Mouse (Mus musculus) ES-E14 (cell line): ENCODE measurements around the gene Hipk4. TPM values are rescaled to one million over a fixed set of nuclear protein-coding genes. Genes with fewer than 3 reads are reported as not detected.

ENCODE experiments used
- DNase-seq: peaks from one replicate; pipeline ENCODE4 v3.0.0-alpha.2; 2013; ENCODE audit warnings: low read depth, low spot score
- H3K27ac ChIP-seq: 2 replicates; pipeline ENCODE4 v1.5.1; 2012; ENCODE audit warnings: low read depth, mild to moderate bottlenecking, low read length, moderate library complexity, mixed read lengths; ENCODE audit not compliant: poor library complexity, insufficient read depth, severe bottlenecking
- H3K36me3 ChIP-seq: 2 replicates; pipeline ENCODE4 v1.6.1; 2012; ENCODE audit warnings: mild to moderate bottlenecking, low read length, moderate library complexity, mixed read lengths; ENCODE audit not compliant: control insufficient read depth, poor library complexity, insufficient read depth, severe bottlenecking
- H3K4me1 ChIP-seq, 2 experiments: fragments of 150-350 bp in 1 of 2; sonication (generic) in 1 of 2; 2 replicates each; pipeline ENCODE4 v1.6.1; 2012; ENCODE audit warnings: low read length in 2 of 2, mild to moderate bottlenecking in 1 of 2, mixed read lengths in 1 of 2; ENCODE audit not compliant: control insufficient read depth in 2 of 2, insufficient read depth in 2 of 2, poor library complexity in 1 of 2
- H3K4me3 ChIP-seq, 2 experiments: fragments of 150-350 bp in 1 of 2; sonication (generic) in 1 of 2; 2 replicates each; pipeline ENCODE4 v1.5.1; 2012; ENCODE audit warnings: low read length in 2 of 2, low read depth in 1 of 2, mild to moderate bottlenecking in 1 of 2, mixed read lengths in 1 of 2; ENCODE audit not compliant: insufficient read depth in 1 of 2, poor library complexity in 1 of 2, severe bottlenecking in 1 of 2
- H3K9ac ChIP-seq: 2 replicates; pipeline ENCODE4 v1.6.1; 2012; ENCODE audit warnings: low read depth, mild to moderate bottlenecking, low read length, mixed read lengths; ENCODE audit not compliant: poor library complexity, insufficient read depth, severe bottlenecking
- H3K9me3 ChIP-seq: fragments of 150-350 bp; sonication (generic); 2 replicates; pipeline ENCODE4 v1.6.1; 2012; ENCODE audit warnings: low read depth, mild to moderate bottlenecking, low read length; ENCODE audit not compliant: control insufficient read depth, insufficient read depth
- CHD2 ChIP-seq: IDR thresholded peaks from 2 replicates; pipeline ENCODE4 v1.6.1; 2014; ENCODE audit warnings: mild to moderate bottlenecking, low read depth, low read length, inconsistent platforms
- HCFC1 ChIP-seq: IDR thresholded peaks from 2 replicates; pipeline ENCODE4 v1.6.1; 2012; ENCODE audit warnings: low read length, inconsistent platforms, borderline replicate concordance; ENCODE audit not compliant: insufficient read depth
- MAFK ChIP-seq: IDR thresholded peaks from 2 replicates; pipeline ENCODE4 v1.6.1; 2014; ENCODE audit warnings: mild to moderate bottlenecking, low read depth, low read length, inconsistent platforms; ENCODE audit not compliant: insufficient read depth
- ZC3H11A ChIP-seq: IDR thresholded peaks from 2 replicates; pipeline ENCODE4 v1.6.1; 2012; ENCODE audit warnings: low read depth, mild to moderate bottlenecking, inconsistent platforms, low read length, borderline replicate concordance
- ZNF384 ChIP-seq: IDR thresholded peaks from 2 replicates; pipeline ENCODE4 v1.6.1; 2012; ENCODE audit warnings: low read depth, low read length, inconsistent platforms
- in situ Hi-C, 2 experiments: fragments of 600-800 bp; cut with MboI; formaldehyde crosslinking; loops; one replicate each; pipeline ENCODE4 v1.15.1; 2025; ENCODE audit warnings: low sequenced_read_pairs in 2 of 2, inconsistent platforms in 1 of 2; ENCODE audit not compliant: unreplicated experiment in 2 of 2
- total RNA-seq: library from RNA; depleted of rRNA; stranded (reverse); fragments of 300-350 nt; gene quantifications from 2 replicates; pipeline ENCODE4 v1.2.3, GENCODE M21; 2012

Gene Hipk4
- total RNA-seq, 1 experiment, result 1.7 TPM

GRCm38 (mm10) chr7:27560291-27560887 is 37.3 kb downstream of the Hipk4 start:
- peaks cover 5 to 12% of the 10 kb centered on the region in 2 experiments; a peak in 3 of 4 replicates for H3K4me1 ChIP-seq
- DNase-seq, result no peak
- no peak overlapping the region for H3K4me3 ChIP-seq
- in situ Hi-C loops, result no loop called here
- no peaks in the 10 kb centered on the region for H3K9me3 ChIP-seq
- peaks cover 41% of the 10 kb centered on the region for H3K36me3 ChIP-seq
- 0 out of 2 replicates have a peak overlapping the region, but pooled peaks have one; percentile 4 for H3K9ac ChIP-seq
- TF ChIP-seq ZC3H11A (no peak), HCFC1 (no peak), MAFK (no peak), CHD2 (no peak)
- no peak overlapping the region for H3K27ac ChIP-seq

- peaks cover 40% of the 10 kb centered on the region for H3K36me3 ChIP-seq
- TF ChIP-seq HCFC1 (no peak), ZNF384 (no peak), CHD2 (no peak), MAFK (no peak), ZC3H11A (no peak)
- no peak overlapping the region for H3K4me3 ChIP-seq
- no peak for DNase-seq
- no peak overlapping the region for H3K9ac ChIP-seq
- no peak overlapping the region for H3K27ac ChIP-seq
- H3K4me1 ChIP-seq, result peaks cover 5 to 9% of the 10 kb centered on the region in 2 experiments; a peak in 3 of 4 replicates
- in situ Hi-C loops, result no loop called here
- no peaks in the 10 kb centered on the region for H3K9me3 ChIP-seq
Observed at GRCm38 (mm10) chr7:27560978-27561377, 37.9 kb downstream of the Hipk4 start.

- in situ Hi-C loops, result no loop called here
- H3K9ac ChIP-seq, result no peak overlapping the region
- H3K36me3 ChIP-seq, result peaks cover 36% of the 10 kb centered on the region
- no peaks in the 10 kb centered on the region for H3K9me3 ChIP-seq
- no peak for TF ChIP-seq HCFC1
- TF ChIP-seq ZNF384, result no peak
- no peak for TF ChIP-seq ZC3H11A
- TF ChIP-seq MAFK, result no peak
- no peak for TF ChIP-seq CHD2
- H3K4me1 ChIP-seq, result peaks cover 10 to 20% of the 10 kb centered on the region in 2 experiments
- H3K27ac ChIP-seq, result peak overlapping the region; percentile 45; the same call in 1 of the 2 replicates
- DNase-seq, result no peak
- no peak overlapping the region for H3K4me3 ChIP-seq
Observed at GRCm38 (mm10) chr7:27569580-27570224, 46.6 kb downstream of the Hipk4 start.

GRCm38 (mm10) chr7:27572133-27572532 is 49.1 kb downstream of the Hipk4 start:
- Histone ChIP-seq H3K4me1 (peaks cover 12 to 21% of the 10 kb centered on the region in 2 experiments), H3K4me3 (0 out of 4 replicates have a peak overlapping the region, but pooled peaks have one; percentile 2 to 20), H3K9me3 (no peaks in the 10 kb centered on the region), H3K36me3 (peaks cover 36% of the 10 kb centered on the region), H3K27ac (peak overlapping the region; percentile 78), H3K9ac (peak overlapping the region; percentile 1; the same call in 1 of the 2 replicates)
- in situ Hi-C loops, result no loop called here
- DNase-seq, result peak; percentile 61
- TF ChIP-seq MAFK (no peak), ZNF384 (no peak), CHD2 (no peak), HCFC1 (no peak), ZC3H11A (no peak)
